8 mouse cellular contexts compared by ENCODE assay signal in the genomic region with DNA sequence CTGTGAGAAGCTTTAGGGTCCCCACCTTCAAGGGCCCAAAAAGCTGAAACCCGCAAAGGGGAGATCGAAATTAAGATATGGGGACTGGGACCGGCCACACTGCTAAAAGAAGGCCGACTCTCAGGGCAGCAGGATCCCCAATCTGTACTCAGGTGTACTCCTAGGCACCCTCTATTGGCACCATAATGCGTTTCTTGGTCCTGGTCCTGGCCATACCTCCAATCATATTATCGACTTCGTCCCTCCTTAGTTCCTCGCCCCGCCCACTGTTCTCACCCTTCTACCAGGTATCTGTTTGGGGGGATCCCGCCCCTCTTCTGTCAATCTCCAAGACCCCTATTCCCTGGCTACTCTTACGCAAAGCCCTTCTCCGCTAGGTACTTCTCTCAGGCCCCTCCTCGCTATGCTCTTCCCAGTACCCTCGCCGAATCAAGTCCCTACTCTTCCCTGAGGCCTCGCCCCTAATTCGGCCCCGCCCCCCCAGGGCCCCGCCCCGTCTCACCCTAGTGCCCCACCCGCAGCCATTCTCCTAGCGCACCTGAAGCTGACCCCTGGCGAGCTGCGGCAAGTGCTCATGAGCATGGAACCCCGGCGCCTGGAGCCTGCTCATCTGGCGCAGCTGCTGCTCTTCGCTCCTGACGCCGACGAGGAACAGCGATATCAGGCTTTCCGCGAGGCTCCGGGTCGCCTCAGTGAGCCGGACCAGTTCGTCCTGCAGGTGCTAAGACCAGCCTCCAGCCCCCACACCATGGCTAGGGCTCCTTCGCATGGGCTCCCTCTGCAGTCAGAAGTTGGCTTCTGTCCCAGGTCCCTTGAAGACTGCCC. TPM values are rescaled to one million over a fixed set of nuclear protein-coding genes. Genes with fewer than 3 reads are reported as not detected.
A peak's percentile ranks its signal among the peaks of the same experiment; 100 is the strongest.
DNase-seq lines count a peak whose midpoint lies in the region; ATAC-seq lines count a peak whose summit lies in the region.

No protein-coding gene starts in this region.

- peak overlapping the region; percentile 3; the same call in 1 of the 2 replicates for H3K4me3 ChIP-seq in midbrain, embryonic 11.5 days (ENCODE audit: low read depth, low read length)

- 9% methylated on average over 39 of the region's 39 CpGs for WGBS in midbrain, embryonic 11.5 days

- H3K9ac ChIP-seq in midbrain, embryonic 11.5 days (ENCODE audit: low read length), result no peak overlapping the region

- H3K27ac ChIP-seq in midbrain, embryonic 11.5 days (ENCODE audit: low read depth, low read length), result no peak overlapping the region

- no peak for ATAC-seq in CD4-positive, CD25-positive, alpha-beta regulatory T cell, adult 4 months
- peak; percentile 46; the same call in 1 of the 2 replicates for ATAC-seq in midbrain, embryonic 11.5 days (ENCODE audit: low FRiP score)

- H3K4me1 ChIP-seq in midbrain, embryonic 11.5 days (ENCODE audit: control insufficient read depth, insufficient read depth, low read length), result no peaks in the 10 kb centered on the region; the same call in 1 of the 2 replicates

- H3K36me3 ChIP-seq in midbrain, embryonic 11.5 days (ENCODE audit: control insufficient read depth, insufficient read depth, low read length), result no peaks in the 10 kb centered on the region

- peak overlapping the region; percentile 44 for H3K4me2 ChIP-seq in midbrain, embryonic 11.5 days

- peaks cover 6% of the 10 kb centered on the region for H3K27me3 ChIP-seq in midbrain, embryonic 11.5 days (ENCODE audit: control insufficient read depth, insufficient read depth, low read length)

- peak; percentile 8 for DNase-seq in CD4-positive, CD25-positive, alpha-beta regulatory T cell, adult 2 months (ENCODE audit: low read depth, low spot score)
- DNase-seq in urinary bladder, adult 2 months (ENCODE audit: low spot score), result peak; percentile 29
- no peak for DNase-seq in urinary bladder, postnatal 10 days (ENCODE audit: low spot score)
- DNase-seq in kidney, postnatal 25 days, result peak; percentile 38 to 67
- peak; percentile 87 for DNase-seq in midbrain, embryonic 11.5 days (ENCODE audit: low spot score, missing footprints)
- no peak for DNase-seq in cerebellum, adult 18-20 months
- no peak for DNase-seq in cerebellum, adult 11-12 months

- H3K9me3 ChIP-seq in midbrain, embryonic 11.5 days (ENCODE audit: control insufficient read depth, low read length), result no peaks in the 10 kb centered on the region

RNA-seq across cellular contexts. Expression of gene Kdelr2, which starts 16.6 kb away (rescaled TPM):
- polyA plus RNA-seq in CD4-positive, CD25-positive, alpha-beta regulatory T cell, adult 4 months (2017; shearing (Covaris generic)), result 10 to 100 TPM; 74.8 to 77.4 TPM
- polyA plus RNA-seq in urinary bladder, adult 2 months (2012; rRNA removed), result 104 and 105 TPM in 2 replicates
- polyA plus RNA-seq in midbrain, embryonic 11.5 days (2014; fragmentation: Nextera tagmentation; extraction: Ambion mirVana), result 187 and 190 TPM in 2 replicates

RNA-seq across cellular contexts. Expression of gene Grid2ip, which starts 29.9 kb away (rescaled TPM):
- polyA plus RNA-seq in CD4-positive, CD25-positive, alpha-beta regulatory T cell, adult 4 months (2017; shearing (Covaris generic)), result not detected
- polyA plus RNA-seq in urinary bladder, adult 2 months (2012; rRNA removed), result 0.44 and 0.46 TPM in 2 replicates
- polyA plus RNA-seq in midbrain, embryonic 11.5 days (2014; fragmentation: Nextera tagmentation; extraction: Ambion mirVana), result 0.12 and 0.34 TPM in 2 replicates

RNA-seq across cellular contexts. Expression of gene Zdhhc4, which starts 58.0 kb away (rescaled TPM):
- polyA plus RNA-seq in CD4-positive, CD25-positive, alpha-beta regulatory T cell, adult 4 months (2017; shearing (Covaris generic)), result 100 to 1,000 TPM in 1 of 2 experiments, 10 to 100 TPM in 1; 54.0 to 104 TPM
- polyA plus RNA-seq in urinary bladder, adult 2 months (2012; rRNA removed), result 55.0 and 65.8 TPM in 2 replicates
- 68.1 and 73.7 TPM in 2 replicates for polyA plus RNA-seq in midbrain, embryonic 11.5 days (2014; fragmentation: Nextera tagmentation; extraction: Ambion mirVana)

Comparison
In these comparisons a context has a peak if more than half of its experiments do, and no peak if none do; other contexts are left out.
1. DNase-seq: peak in CD4-positive, CD25-positive, alpha-beta regulatory T cell, adult 2 months (single experiment), urinary bladder, adult 2 months (single experiment), kidney, postnatal 25 days (2 of 2) and midbrain, embryonic 11.5 days (single experiment); none in urinary bladder, postnatal 10 days (single experiment), cerebellum, adult 18-20 months (0 of 2) and cerebellum, adult 11-12 months (single experiment).